Mouse (Mus musculus): ENCODE measurements at regions not wholly inside any gene's neighbourhood (a gene's known extent, or its start where the extent isn't known, plus 50 kb on each side); places are given as distances from the start of the nearest gene placed in this dataset.
A peak's percentile ranks its signal among the peaks of the same experiment; 100 is the strongest.

- peak; percentile 67 for DNase-seq (ENCODE audit: low read depth)
- TF ChIP-seq CTCF (IDR thresholded peaks at IDR 0.05; ENCODE audit: borderline replicate concordance, extremely low read depth, insufficient read depth, insufficient read length): no peak
- TF ChIP-seq POLR2A (IDR thresholded peaks at IDR 0.05; ENCODE audit: borderline replicate concordance, extremely low read depth, insufficient read depth, insufficient read length, poor library complexity, severe bottlenecking): no peak
These were observed 375.1 kb downstream of the Wdr11 start for GRCm38 (mm10) chr7:129966771-129967170.

- TF ChIP-seq POLR2A (IDR thresholded peaks at IDR 0.05; ENCODE audit: borderline replicate concordance, extremely low read depth, insufficient read depth, insufficient read length, poor library complexity, severe bottlenecking) (no peak), CTCF (IDR thresholded peaks at IDR 0.05; ENCODE audit: borderline replicate concordance, extremely low read depth, insufficient read depth, insufficient read length) (no peak)
- no peak for DNase-seq (ENCODE audit: low read depth)
These were observed 378.5 kb downstream of the Wdr11 start for GRCm38 (mm10) chr7:129970201-129970600.

DNA sequence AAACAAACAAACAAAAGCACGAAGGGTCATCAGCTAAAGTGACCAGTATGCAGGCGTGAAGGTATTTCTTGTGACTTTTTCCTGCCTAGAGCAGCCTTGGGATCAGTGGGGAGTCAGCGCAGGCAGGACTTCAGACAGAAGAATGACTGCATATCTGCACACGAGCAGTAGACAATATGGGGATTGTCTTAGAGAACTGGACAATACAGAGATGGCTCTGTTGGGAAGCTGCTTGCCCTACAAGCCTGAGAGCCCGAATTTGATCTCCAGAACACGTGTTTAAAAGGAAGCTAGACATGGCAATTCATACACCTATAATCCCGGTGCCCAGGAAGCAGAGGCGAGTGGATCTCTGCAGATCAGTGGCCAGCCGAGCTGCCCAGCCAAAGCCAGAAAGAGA, 382.5 kb downstream of the Wdr11 start:
- DNase-seq (ENCODE audit: low read depth): no peak
- TF ChIP-seq CTCF (IDR thresholded peaks at IDR 0.05; ENCODE audit: borderline replicate concordance, extremely low read depth, insufficient read depth, insufficient read length) (no peak), POLR2A (IDR thresholded peaks at IDR 0.05; ENCODE audit: borderline replicate concordance, extremely low read depth, insufficient read depth, insufficient read length, poor library complexity, severe bottlenecking) (no peak)

- TF ChIP-seq POLR2A (IDR thresholded peaks at IDR 0.05; ENCODE audit: borderline replicate concordance, extremely low read depth, insufficient read depth, insufficient read length, poor library complexity, severe bottlenecking) (no peak), CTCF (IDR thresholded peaks at IDR 0.05; ENCODE audit: borderline replicate concordance, extremely low read depth, insufficient read depth, insufficient read length) (no peak)
These were observed 383.2 kb downstream of the Wdr11 start for GRCm38 (mm10) chr7:129974837-129975236.

DNA sequence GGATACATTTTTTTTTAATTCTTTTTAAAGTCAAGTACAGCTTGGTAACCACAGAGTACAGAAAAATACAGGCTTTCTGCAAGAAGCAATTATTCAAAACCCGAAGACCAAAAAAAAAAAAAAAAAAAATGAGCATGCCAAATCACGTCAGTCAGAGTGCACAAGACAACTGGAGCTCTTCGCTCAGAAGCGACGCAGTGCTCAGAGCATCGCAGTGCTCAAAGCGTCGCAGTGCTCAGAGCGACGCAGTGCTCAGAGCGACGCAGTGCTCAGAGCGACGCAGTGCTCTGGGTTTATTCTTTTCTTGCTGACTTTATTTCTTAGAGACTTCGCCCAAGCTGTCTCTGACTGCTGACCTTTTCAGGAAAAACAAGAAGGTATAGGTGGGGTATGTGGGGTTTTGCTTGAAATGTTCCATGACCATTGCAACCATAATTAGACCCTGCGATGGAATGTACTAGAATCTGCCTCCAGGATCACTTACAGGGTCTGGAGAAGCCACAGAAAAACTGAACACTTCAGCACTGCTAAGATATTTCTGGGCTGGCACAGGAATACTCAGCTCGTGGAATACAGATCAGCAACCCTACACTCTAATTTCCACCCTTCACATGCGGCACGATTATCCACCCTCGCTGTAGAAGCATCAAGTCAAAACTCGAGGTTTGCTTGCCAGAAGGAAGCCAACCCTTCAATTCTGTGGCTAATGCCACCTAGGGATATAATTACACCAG, 384.3 kb downstream of the Wdr11 start:
- peak; percentile 31 for DNase-seq (ENCODE audit: low read depth)

More at GRCm38 (mm10) chr7:129974837-129975236, 383.2 kb downstream of the Wdr11 start:
- no peak for DNase-seq (ENCODE audit: low read depth)

GRCm38 (mm10) chr7:129978576-129978975, 386.9 kb downstream of the Wdr11 start:
- TF ChIP-seq POLR2A (IDR thresholded peaks at IDR 0.05; ENCODE audit: borderline replicate concordance, extremely low read depth, insufficient read depth, insufficient read length, poor library complexity, severe bottlenecking) (no peak), CTCF (IDR thresholded peaks at IDR 0.05; ENCODE audit: borderline replicate concordance, extremely low read depth, insufficient read depth, insufficient read length) (no peak)

More for the DNA sequence above, 384.3 kb downstream of the Wdr11 start:
- TF ChIP-seq POLR2A (IDR thresholded peaks at IDR 0.05; ENCODE audit: borderline replicate concordance, extremely low read depth, insufficient read depth, insufficient read length, poor library complexity, severe bottlenecking) (no peak), CTCF (IDR thresholded peaks at IDR 0.05; ENCODE audit: borderline replicate concordance, extremely low read depth, insufficient read depth, insufficient read length) (no peak)

DNA sequence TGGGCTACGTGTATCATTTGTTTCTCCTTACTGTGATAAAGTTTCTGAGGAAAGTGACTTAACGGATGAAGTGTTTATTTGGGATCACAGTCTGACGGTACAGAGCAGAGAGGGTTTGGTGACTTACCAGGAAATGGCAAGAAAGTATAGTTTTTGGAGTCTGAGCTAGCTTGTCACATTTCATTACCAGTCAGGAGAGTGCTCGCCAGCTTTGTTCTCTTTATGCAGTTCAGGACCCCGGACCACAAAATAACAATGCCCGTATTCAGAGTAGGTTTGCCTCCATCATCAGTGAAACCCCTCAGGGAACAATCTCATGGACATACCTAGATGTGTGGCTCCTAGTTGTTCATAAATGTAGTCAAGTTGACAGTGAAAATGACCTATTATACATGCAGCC, 387.7 kb downstream of the Wdr11 start:
- no peak for TF ChIP-seq CTCF (IDR thresholded peaks at IDR 0.05; ENCODE audit: borderline replicate concordance, extremely low read depth, insufficient read depth, insufficient read length)
- TF ChIP-seq POLR2A (IDR thresholded peaks at IDR 0.05; ENCODE audit: borderline replicate concordance, extremely low read depth, insufficient read depth, insufficient read length, poor library complexity, severe bottlenecking): no peak
- no peak for DNase-seq (ENCODE audit: low read depth)

More at GRCm38 (mm10) chr7:129978576-129978975, 386.9 kb downstream of the Wdr11 start:
- DNase-seq (ENCODE audit: low read depth): no peak

GRCm38 (mm10) chr7:129980501-129980900, 388.8 kb downstream of the Wdr11 start:
- no peak for DNase-seq (ENCODE audit: low read depth)
- no peak for TF ChIP-seq CTCF (IDR thresholded peaks at IDR 0.05; ENCODE audit: borderline replicate concordance, extremely low read depth, insufficient read depth, insufficient read length)

DNA sequence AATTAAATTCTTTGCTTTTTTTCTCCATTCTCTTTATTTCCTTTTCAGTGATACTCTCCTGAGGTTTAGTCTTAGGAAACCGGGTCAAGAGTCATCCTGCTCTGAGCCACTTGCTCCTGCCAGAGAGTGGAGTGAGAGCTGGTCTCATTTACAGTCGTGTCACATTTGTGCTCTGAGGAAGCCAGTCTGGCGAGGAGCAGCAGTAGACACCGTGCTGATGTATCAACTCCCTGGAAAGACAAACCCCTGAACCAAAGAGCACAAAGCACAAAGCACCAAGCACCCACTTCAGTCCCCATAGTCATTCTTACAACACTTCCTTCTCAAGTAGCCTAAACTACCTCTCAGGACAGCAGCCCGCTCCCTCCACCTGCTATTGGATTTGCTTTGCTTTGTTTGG, 390.7 kb downstream of the Wdr11 start:
- TF ChIP-seq POLR2A (IDR thresholded peaks at IDR 0.05; ENCODE audit: borderline replicate concordance, extremely low read depth, insufficient read depth, insufficient read length, poor library complexity, severe bottlenecking): no peak
- no peak for TF ChIP-seq CTCF (IDR thresholded peaks at IDR 0.05; ENCODE audit: borderline replicate concordance, extremely low read depth, insufficient read depth, insufficient read length)
- peak; percentile 63 for DNase-seq (ENCODE audit: low read depth)

DNA sequence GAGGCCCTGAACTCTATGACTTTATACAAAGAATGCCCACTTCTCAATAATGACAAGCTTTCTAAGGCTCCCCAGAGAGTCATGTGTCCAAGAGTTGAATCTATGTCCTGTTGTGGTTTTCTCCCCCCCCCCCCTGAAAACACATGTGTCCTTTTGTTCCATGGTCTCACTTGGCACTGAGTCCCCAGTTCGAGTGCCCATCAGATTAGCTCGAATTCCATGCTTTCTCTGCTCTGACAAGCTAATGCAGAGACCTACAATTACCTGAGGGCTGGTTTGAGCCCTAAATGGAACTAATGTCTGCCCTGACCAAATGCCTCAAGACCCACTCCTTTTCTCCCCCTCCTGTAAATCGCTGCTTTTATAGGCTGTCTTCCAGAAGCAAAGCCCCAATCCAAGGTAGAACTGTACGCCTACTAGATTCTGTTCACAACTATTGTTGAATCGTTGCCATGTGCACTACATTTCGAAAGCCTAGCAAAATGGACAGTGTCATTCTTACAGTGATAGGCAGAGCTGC, 392.0 kb downstream of the Wdr11 start:
- no peak for DNase-seq (ENCODE audit: low read depth)
- no peak for TF ChIP-seq CTCF (IDR thresholded peaks at IDR 0.05; ENCODE audit: borderline replicate concordance, extremely low read depth, insufficient read depth, insufficient read length)
- TF ChIP-seq POLR2A (IDR thresholded peaks at IDR 0.05; ENCODE audit: borderline replicate concordance, extremely low read depth, insufficient read depth, insufficient read length, poor library complexity, severe bottlenecking): no peak

- no peak for DNase-seq (ENCODE audit: low read depth)
- TF ChIP-seq POLR2A (IDR thresholded peaks at IDR 0.05; ENCODE audit: borderline replicate concordance, extremely low read depth, insufficient read depth, insufficient read length, poor library complexity, severe bottlenecking): no peak
- TF ChIP-seq CTCF (IDR thresholded peaks at IDR 0.05; ENCODE audit: borderline replicate concordance, extremely low read depth, insufficient read depth, insufficient read length): no peak
These were observed 392.7 kb downstream of the Wdr11 start for GRCm38 (mm10) chr7:129984367-129984766.

DNA sequence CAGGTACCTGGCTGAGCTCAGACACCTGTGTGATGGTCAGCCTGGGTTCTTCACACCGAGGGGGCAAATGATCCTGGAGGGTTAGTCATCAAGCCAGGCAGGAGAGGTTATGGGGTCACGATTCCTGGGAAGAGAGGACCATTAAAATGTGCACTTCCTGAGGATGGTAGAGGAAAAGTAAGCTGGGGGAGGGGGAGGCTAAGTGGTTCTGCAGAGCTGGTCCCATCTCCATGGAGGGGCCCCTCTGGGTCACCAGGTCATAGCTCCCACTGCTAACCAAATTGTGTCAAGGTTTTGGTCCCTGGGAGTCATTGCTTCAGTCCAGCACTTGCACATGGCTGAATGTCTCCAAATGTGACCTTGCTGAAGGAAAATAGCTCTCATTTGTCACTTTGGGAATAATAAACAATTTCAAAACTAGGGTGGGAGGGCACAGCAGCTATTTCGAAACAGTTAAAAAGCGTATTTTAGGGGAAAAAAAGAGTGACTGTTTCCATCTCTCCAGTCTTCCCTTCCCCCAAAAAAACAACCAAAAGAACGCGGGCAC, 395.5 kb downstream of the Wdr11 start:
- no peak for DNase-seq (ENCODE audit: low read depth)
- TF ChIP-seq POLR2A (IDR thresholded peaks at IDR 0.05; ENCODE audit: borderline replicate concordance, extremely low read depth, insufficient read depth, insufficient read length, poor library complexity, severe bottlenecking) (no peak), CTCF (IDR thresholded peaks at IDR 0.05; ENCODE audit: borderline replicate concordance, extremely low read depth, insufficient read depth, insufficient read length) (no peak)
